Mouse (Mus musculus): ENCODE measurements around the gene Zcwpw1.

GRCm38 (mm10) chr5:137787151-137787928 is at the start of gene Zcwpw1, which contains the start of gene Mepce:
- TF ChIP-seq POLR2A (IDR thresholded peaks at IDR 0.05; ENCODE audit: borderline replicate concordance, low read depth, low read length), result 0 out of 2 replicates have a peak, but pooled peaks have one; percentile 8
- TF ChIP-seq CTCF (IDR thresholded peaks at IDR 0.05; ENCODE audit: low read depth, low read length), result 0 out of 2 replicates have a peak, but pooled peaks have one; percentile 7
